Mouse (Mus musculus) kidney, adult 2 months (tissue): ENCODE measurements at regions not wholly inside any gene's neighbourhood (a gene's known extent, or its start where the extent isn't known, plus 50 kb on each side); places are given as distances from the start of the nearest gene placed in this dataset.

Source experiments
- DNase-seq: peaks from one replicate; pipeline ENCODE4 v3.0.0; 2021
- H3K27ac ChIP-seq: fragments of 200-500 bp; 2 replicates; pipeline ENCODE4 v1.5.1; 2012; ENCODE audit warnings: low read depth, low read length, control low read depth, inconsistent platforms; ENCODE audit not compliant: insufficient read depth
- H3K27me3 ChIP-seq: fragments of 200-500 bp; replicated peaks from 2 replicates; pipeline ENCODE4 v1.6.1; 2012; ENCODE audit warnings: mild to moderate bottlenecking, moderate library complexity, low read length, inconsistent platforms; ENCODE audit not compliant: control insufficient read depth, insufficient read depth
- H3K36me3 ChIP-seq: fragments of 200-500 bp; 2 replicates; pipeline ENCODE4 v1.6.1; 2012; ENCODE audit warnings: mild to moderate bottlenecking, moderate library complexity, low read length, inconsistent platforms; ENCODE audit not compliant: control insufficient read depth, insufficient read depth
- H3K4me1 ChIP-seq: fragments of 200-500 bp; 2 replicates; pipeline ENCODE4 v1.6.1; 2011; ENCODE audit warnings: low read length; ENCODE audit not compliant: control insufficient read depth, insufficient read depth
- H3K4me3 ChIP-seq: fragments of 200-500 bp; 2 replicates; pipeline ENCODE4 v1.5.1; 2011; ENCODE audit warnings: mild to moderate bottlenecking, low read depth, low read length, control low read depth; ENCODE audit not compliant: insufficient read depth
- CTCF ChIP-seq: fragments of 200-500 bp; conservative IDR thresholded peaks from 2 replicates; pipeline ENCODE4 v1.5.1; 2011; ENCODE audit warnings: low read depth, mild to moderate bottlenecking, control low read depth, low read length, moderate library complexity, mixed read lengths; ENCODE audit not compliant: insufficient read depth, insufficient read length
- POLR2A ChIP-seq: fragments of 200-500 bp; IDR thresholded peaks from one replicate; pipeline ENCODE4 v1.6.1; 2011; ENCODE audit warnings: low read depth, low read length, control low read depth
- WGBS: fragments of 180-500 bp; shearing (Covaris S2); methylation state at CpG from one replicate; pipeline ENCODE4 v1.1.7; 2018; 5-methylcytosine and 5-hydroxymethylcytosine counted together

GRCm38 (mm10) chr8:127914086-127914485 is 444.3 kb upstream of the Nrp1 start:
- H3K4me1 ChIP-seq: no peaks in the 10 kb centered on the region; the same call in 1 of the 2 replicates
- H3K4me3 ChIP-seq: no peak overlapping the region
- no peak for TF ChIP-seq POLR2A
- TF ChIP-seq CTCF: no peak
- no peaks in the 10 kb centered on the region for H3K36me3 ChIP-seq
- H3K27me3 ChIP-seq: no peaks in the 10 kb centered on the region; the same call in 1 of the 2 replicates
- H3K27ac ChIP-seq: no peak overlapping the region
- no peak for DNase-seq
- 70% methylated on average over 3 of the region's 3 CpGs for WGBS

- DNase-seq: no peak
- no peaks in the 10 kb centered on the region for H3K36me3 ChIP-seq
- WGBS: 64% methylated on average over 2 of the region's 2 CpGs
Measured at GRCm38 (mm10) chr8:127914914-127915313, 443.5 kb upstream of the Nrp1 start.

GRCm38 (mm10) chr8:127915591-127916028 is 442.8 kb upstream of the Nrp1 start:
- Histone ChIP-seq H3K4me3 (no peak overlapping the region), H3K4me1 (no peaks in the 10 kb centered on the region; the same call in 1 of the 2 replicates), H3K36me3 (no peaks in the 10 kb centered on the region), H3K27me3 (no peaks in the 10 kb centered on the region; the same call in 1 of the 2 replicates), H3K27ac (no peak overlapping the region)
- no peak for TF ChIP-seq CTCF
- TF ChIP-seq POLR2A: no peak
- DNase-seq: no peak
- WGBS: 52% methylated on average over 2 of the region's 2 CpGs

More at GRCm38 (mm10) chr8:127914914-127915313, 443.5 kb upstream of the Nrp1 start:
- H3K4me3 ChIP-seq: no peak overlapping the region
- TF ChIP-seq POLR2A: no peak
- no peak for TF ChIP-seq CTCF
- no peak overlapping the region for H3K27ac ChIP-seq
- H3K4me1 ChIP-seq: no peaks in the 10 kb centered on the region; the same call in 1 of the 2 replicates
- no peaks in the 10 kb centered on the region; the same call in 1 of the 2 replicates for H3K27me3 ChIP-seq

- TF ChIP-seq CTCF (no peak), POLR2A (no peak)
- H3K4me3 ChIP-seq: no peak overlapping the region
- WGBS: 89% methylated on average over 1 of the region's 1 CpGs
- H3K27ac ChIP-seq: no peak overlapping the region
- H3K27me3 ChIP-seq: no peaks in the 10 kb centered on the region
- no peak for DNase-seq
- H3K36me3 ChIP-seq: no peaks in the 10 kb centered on the region
- no peaks in the 10 kb centered on the region for H3K4me1 ChIP-seq
Measured at GRCm38 (mm10) chr8:127921925-127922324, 436.5 kb upstream of the Nrp1 start.

DNA sequence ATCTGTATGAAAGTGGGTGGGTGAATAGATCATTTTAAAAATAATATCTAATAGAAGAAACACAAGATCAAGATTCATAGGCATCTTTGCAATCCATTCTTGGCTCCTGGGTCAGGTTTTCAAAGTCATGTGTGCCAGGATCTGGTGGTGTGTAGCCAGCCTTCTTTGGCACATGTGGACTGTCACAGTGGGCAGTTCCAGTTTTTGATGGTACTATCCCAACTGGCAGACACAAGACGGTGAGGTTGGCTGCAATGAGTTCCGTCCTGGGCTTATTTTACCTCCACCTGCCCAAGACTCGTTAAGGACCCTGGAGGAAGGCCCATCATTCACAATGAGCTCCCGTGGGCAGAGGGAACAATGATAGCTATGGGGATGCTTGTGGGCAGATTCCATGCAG is 435.1 kb upstream of the Nrp1 start:
- DNase-seq: no peak
- H3K36me3 ChIP-seq: no peaks in the 10 kb centered on the region
- H3K27ac ChIP-seq: no peak overlapping the region
- 94% methylated on average over 4 of the region's 4 CpGs for WGBS
- no peak overlapping the region for H3K4me3 ChIP-seq
- no peaks in the 10 kb centered on the region for H3K27me3 ChIP-seq
- no peaks in the 10 kb centered on the region for H3K4me1 ChIP-seq
- TF ChIP-seq CTCF: no peak
- TF ChIP-seq POLR2A: no peak

DNA sequence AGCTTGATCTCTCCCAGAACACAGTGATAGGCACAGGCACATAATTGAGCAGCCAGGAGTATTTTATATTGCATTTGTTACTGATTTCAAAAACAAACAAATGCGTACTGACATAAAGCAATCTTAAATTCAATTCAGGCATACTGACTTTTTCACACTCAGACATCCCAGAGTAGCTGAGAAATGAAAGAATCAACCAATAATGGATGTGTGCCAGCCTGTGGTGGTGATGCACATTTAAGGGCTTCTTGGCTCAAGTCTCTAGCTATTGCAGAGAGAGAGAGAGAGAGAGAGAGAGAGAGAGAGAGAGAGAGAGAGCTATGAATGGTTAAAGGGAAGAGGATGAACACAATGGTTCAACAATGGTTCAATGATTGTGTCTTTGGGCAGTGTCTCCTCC is 426.1 kb upstream of the Nrp1 start:
- no peaks in the 10 kb centered on the region for H3K4me1 ChIP-seq
- H3K36me3 ChIP-seq: no peaks in the 10 kb centered on the region
- H3K27ac ChIP-seq: no peak overlapping the region
- no peaks in the 10 kb centered on the region for H3K27me3 ChIP-seq
- 92% methylated on average over 1 of the region's 1 CpGs for WGBS
- no peak for DNase-seq
- TF ChIP-seq CTCF (no peak), POLR2A (no peak)
- no peak overlapping the region for H3K4me3 ChIP-seq

- no peak overlapping the region for H3K27ac ChIP-seq
- H3K4me3 ChIP-seq: no peak overlapping the region
- 83% methylated on average over 6 of the region's 6 CpGs for WGBS
- no peaks in the 10 kb centered on the region for H3K36me3 ChIP-seq
- DNase-seq: no peak
- TF ChIP-seq CTCF (no peak), POLR2A (no peak)
- H3K4me1 ChIP-seq: no peaks in the 10 kb centered on the region
- no peaks in the 10 kb centered on the region for H3K27me3 ChIP-seq
Measured at GRCm38 (mm10) chr8:127936792-127937435, 421.5 kb upstream of the Nrp1 start.
